Mouse (Mus musculus) large intestine, adult 2 months (tissue): ENCODE data around the gene Aplp2. TPM values are rescaled to one million over a fixed set of nuclear protein-coding genes. Genes with fewer than 3 reads are reported as not detected.

Experiments used
- DNase-seq: peaks from one replicate; pipeline ENCODE4 v3.0.0-alpha.2; 2012; ENCODE audit warnings: low read depth, low spot score
- WGBS: fragments of 180-500 bp; shearing (Covaris S2); methylation state at CpG from one replicate; pipeline ENCODE4 v1.1.7; 2018; 5-methylcytosine and 5-hydroxymethylcytosine counted together
- polyA plus RNA-seq: library from polyadenylated mRNA; depleted of rRNA; stranded (reverse); fragments of >200 nt; gene quantifications from 2 replicates; pipeline ENCODE4 v1.2.3, GENCODE M21; 2012; rRNA removed

Aplp2 gene
- 126 and 178 TPM in 2 replicates for polyA plus RNA-seq

DNA sequence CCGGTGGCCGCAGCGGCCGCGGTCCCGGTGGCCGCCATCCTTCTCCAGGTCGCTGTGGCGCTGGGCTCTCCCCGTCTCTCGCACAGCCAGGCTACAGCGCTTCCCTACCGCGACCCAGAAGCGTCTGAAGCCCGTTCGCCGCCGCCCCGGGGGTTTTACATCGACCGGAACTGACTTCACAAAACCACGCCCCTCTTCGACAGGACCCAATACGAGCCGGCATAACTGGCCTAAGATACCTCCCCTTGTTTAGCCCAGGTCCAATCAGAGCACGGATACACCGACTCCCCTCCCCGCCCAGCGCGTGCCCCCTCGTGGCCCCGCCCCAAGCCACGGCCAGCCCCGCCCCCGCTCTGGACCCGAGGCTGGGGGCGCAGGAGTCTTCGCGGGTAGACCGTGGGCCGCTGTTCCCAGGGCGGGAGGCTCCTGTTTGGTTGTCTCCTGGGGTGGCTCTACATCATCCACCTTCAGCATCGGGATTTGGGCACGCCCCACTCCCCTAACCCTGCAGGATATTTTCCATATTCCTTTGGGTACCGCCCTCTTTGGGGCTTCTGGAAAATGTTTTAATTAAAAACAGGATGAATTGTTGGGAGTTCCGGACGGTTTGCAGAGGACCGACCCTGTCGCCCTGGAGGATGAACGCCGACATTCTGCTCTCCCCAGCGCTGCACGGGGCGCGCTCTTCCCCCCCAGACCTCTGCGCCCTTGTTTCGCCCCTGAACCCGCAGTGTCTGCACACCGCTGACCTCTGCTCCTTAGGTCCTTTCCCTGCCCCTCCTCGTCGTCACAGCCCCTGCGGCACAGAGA lies at the start of gene Aplp2:
Aplp2 (minus strand) TSS at position 126 of the 810 bp plus-strand sequence.
- DNase-seq: peak; percentile 97
- under 1% methylated on average over 63 of the region's 63 CpGs for WGBS

DNA sequence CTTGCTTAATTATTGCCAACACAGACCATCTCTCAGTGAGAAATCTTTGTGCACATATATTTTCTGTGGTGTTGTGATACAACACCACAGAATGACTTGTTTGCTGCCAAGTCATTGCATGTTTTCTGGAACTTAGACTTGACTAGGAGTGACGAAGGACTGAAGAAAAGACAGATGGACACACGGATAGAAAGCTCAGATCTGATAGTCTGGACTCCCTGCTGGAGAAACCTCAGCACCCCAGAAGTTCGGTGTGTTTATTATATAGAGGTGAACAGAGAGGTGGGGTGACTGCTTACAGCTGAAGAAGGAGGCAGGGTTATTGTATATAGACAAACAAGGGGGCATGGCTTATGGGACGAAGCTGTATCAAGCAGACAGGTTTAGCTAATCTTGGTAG lies 48.6 kb upstream of the Aplp2 start:
- DNase-seq: no peak
- 78% methylated on average over 4 of the region's 4 CpGs for WGBS

DNA sequence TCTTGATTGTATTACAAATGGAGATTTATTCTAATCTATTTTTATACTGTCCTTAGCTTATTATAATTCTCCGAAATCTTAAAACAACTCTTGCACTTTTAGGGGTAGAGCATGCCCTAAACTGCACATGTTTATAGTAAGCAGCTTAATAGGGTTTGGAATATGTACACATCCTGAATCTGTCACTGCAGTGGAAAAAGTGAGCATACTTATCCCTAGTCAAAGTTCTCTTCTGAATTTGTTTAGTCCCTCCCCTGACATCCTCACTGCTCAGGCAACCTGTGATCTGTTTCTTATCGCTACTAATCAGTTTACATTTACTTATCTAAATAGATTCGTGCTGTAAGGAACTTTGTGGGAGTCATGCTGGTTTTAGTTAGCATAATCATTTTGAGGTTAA lies 46.6 kb upstream of the Aplp2 start:
- 51% methylated on average over 3 of the region's 3 CpGs for WGBS
- DNase-seq: no peak

DNA sequence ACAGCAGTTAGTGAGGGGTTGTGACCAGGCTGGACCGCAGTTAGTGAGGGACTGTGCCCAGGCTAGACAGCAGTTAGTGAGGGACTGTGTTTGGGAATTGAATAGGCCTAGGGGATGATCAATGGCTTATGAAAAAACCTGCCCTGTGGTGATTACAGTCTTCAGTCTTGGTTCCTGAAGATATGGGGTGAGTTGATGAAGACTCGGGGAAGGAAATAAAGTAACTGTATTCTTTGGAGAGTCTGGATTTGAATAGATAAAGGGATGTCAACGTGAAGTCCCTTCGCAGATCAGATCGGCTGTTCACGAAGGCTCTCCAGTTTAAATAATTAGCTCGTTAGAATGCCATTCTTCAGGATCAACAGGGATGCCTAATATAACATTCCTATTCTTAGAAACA lies 44.3 kb upstream of the Aplp2 start:
- DNase-seq: no peak
- 94% methylated on average over 7 of the region's 7 CpGs for WGBS

DNA sequence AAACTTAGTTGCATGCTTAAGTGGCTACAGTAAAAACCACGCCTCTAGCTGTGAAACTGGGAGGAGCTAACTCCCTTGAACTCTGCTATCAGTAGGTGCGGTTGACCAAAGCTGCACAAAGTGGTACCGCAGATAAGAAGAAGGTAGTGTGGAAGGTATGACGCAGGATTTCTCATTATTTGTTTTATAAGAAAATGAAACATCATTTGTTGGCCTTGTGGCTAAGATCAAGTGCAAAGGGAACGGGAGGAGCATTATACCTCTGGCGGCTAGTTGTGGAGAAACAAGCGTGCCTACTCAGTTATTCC lies 43.0 kb upstream of the Aplp2 start:
- WGBS: 41% methylated on average over 7 of the region's 7 CpGs
- DNase-seq: no peak

DNA sequence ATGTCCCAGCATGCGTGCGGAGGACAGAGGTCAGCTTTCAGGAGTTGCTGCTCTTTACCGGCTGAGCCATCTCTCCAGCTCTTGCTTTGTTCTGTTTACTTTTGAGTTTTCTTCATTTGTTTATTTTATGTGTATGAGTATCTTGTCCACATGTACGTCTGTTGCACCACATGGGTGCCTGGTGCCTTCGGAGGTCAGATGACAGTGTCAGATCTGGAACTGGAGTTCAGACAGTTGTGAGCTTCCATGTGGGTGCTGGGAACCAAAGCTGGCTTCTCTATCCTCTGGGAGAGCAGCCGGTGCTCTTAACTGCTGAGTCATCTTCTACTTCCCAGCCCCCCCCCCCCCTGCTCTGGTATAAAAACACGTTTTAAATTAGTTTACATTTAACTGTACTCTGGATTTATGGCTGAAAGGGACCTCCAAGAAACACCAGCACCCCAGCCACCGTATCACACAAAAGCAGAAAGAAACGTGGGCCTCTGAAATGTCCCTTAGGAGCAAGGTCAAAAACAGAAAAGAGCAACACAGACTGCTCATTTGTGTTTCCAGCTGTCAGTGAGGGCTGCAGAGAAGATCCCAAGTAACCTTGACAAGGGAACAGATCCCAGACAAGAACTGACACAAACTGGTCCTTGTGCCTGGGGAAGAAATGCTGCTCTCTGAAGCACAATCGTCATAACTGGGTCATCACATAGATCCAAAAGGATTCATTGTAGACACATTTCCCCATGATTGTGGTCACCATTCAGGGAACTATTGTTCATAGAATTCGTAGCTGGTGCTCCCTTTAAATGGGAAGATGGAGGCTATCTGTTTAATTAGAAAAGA lies 42.5 kb upstream of the Aplp2 start:
- WGBS: 36% methylated on average over 11 of the region's 11 CpGs
- no peak for DNase-seq

DNA sequence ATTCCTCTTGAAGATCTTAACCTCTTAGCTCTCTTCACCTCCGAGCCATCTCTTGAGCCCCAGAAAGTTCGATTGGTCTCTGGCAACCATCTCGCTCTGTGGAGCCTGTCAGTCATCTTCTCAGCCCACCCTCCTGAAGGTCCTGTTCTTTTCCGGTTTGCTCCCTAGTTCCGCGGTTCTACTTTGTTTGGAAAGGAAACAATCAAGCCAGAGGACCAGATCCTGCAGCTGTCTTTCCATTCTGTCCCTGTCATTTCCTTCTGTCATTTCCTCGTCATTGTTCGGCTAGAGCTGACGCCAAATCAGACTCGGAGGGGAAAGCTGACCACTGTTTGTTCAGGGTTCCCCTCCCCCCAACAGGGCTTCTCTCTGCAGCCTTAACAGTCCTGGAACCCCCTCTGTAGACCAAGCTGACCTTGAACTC lies 41.7 kb upstream of the Aplp2 start:
- WGBS: 26% methylated on average over 10 of the region's 10 CpGs
- DNase-seq: no peak

DNA sequence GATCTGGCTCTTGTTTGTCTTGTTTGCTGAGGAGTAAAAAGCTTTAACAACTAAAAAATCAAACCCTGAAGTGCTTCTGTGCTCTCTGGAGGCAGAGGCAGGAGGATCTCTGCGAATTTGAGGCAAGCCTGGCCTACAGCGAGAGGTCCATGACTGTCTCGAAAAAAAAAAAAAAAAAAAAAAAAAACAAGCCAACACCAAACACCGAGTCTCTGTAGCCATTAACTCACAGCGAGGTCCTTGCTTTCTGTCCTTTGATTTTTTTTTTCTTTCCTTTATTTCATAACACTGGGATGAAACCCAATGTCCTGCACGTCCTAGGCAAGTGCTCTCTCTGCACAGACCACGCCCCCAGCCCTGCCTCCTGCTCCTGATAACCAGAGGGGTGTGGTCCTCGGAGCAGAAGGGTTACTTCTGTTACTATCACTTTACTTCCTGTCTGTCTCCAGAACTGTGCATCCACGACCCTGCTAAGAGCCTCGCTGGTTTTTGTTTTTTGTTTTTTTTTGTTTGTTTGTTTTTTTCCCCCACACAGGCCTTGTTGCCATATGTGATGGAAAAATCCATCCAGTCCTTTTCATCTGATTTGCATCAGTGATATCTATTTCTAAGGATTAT lies 40.7 kb upstream of the Aplp2 start:
- DNase-seq: no peak
- 45% methylated on average over 10 of the region's 10 CpGs for WGBS

DNA sequence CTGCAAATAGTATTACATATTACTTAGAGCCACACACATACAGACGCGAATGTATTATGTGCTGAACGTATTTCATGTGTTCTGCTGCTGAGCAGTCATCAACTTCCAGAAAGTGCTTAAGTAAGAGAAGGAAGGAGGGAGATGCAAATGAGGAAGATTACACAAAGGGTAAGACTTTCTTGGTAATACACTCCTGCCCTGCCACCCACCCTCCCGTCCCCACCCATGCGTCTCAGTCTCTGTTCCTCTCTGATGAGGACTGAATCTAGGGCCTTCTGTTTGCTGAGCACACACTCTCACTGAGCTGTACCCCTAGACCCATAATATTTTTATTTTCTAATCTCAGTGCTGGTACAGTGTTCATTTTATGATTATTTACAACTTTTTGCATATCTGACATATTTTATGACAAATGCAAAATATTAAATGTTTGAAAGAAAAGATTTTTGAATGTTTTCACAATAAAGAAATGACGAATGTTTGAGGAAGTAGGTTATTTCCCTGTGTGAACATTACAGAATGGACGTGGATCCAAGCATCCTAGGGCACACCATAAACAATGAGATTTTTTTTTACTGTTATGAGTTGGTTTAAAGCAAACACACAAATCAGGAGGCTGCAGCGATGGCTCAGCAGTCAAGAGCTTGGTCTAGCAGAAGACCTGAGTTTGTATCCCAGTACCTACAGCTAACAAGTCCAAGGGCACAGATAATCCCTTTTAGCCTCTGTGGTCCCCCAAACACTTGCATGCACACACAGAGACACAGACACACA lies 36.0 kb upstream of the Aplp2 start:
- DNase-seq: no peak
- 53% methylated on average over 8 of the region's 8 CpGs for WGBS

DNA sequence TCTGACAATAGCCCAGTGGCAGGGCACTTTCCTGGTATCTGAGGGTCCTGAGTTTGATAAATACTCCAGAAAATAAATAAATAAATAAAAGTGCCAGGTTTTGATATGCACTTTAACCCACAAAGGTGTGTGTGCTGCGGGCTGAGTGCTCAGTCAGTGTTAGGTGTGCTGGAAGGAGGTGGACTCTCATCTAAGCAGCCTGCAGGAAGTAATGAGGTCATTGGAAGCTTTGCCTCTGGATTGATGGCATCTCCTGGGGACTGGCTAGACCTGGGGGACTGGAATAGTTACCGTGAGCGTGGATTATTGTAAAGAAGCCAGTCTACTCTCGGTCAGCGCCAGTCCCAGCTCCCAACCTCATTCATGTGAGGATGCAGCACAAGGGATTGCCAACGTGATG lies 34.8 kb upstream of the Aplp2 start:
- no peak for DNase-seq
- WGBS: 46% methylated on average over 6 of the region's 6 CpGs

DNA sequence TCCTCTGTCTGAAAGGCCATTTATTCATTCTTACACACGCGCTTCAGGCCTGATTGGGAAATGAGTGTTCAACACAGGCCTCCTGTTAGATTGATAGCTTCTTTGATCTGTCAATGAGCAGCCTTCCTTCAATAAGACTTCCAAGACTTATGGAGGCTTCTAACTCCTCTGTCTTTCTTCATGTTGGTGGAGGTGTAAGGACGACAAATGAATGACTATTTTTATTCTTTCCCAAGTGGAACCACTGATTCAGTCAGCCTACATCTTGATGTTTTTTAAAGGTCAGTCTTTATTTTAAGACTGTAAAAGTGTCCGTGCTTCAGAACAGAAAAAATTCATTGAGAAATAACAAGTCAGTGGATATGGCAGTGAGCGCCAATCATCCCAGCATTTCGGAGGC lies 33.4 kb upstream of the Aplp2 start:
- no peak for DNase-seq
- 94% methylated on average over 6 of the region's 6 CpGs for WGBS

DNA sequence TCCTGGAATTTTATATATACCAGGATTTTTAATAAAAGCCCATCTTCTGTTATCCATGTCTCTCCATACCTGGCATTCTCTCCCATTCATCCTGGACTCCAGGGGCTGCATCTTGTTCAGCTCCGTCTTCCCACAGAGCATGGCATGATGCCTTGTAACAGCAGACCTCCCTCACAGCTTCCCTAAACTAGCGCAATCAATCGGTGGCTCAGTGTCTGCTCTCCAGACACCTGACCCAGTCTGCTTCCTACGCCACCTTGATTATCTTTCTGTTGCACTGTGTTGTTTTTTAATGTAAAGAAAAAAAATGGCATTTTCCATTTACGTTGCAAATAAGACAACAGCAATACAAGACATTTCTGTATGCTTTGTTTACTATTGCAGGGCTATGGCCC lies 32.3 kb upstream of the Aplp2 start:
- DNase-seq: no peak
- 82% methylated on average over 5 of the region's 5 CpGs for WGBS

DNA sequence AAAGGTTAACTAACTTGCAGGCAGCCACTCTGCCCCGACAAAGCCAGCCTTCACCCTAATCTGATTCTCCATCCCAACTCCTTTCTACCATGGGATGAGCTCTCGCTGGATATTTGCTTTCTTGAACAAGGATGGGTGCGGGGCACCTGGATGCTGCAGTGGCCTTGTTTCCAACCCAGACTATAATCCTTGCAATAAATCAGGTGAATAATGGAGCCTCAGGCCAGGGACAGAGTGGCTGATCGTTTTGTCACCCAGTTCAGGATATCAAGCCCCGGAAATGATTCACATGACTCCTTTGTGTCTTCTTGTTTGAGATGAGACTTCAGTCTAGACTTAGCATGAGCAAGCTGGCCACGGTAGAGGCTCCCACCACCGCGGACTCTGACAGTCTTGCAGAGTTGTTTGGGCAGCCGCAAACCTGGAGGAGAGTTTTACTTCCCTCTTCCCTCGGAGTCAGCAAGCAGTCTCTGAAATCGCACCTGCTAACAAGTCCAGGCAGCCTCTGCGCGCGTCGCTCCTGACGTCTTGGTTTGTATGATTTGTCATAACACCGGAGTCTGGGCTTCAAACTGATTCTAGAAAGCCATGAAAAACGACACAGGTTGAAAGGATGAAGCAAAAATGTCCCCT lies 31.8 kb upstream of the Aplp2 start:
- WGBS: 42% methylated on average over 18 of the region's 18 CpGs
- no peak for DNase-seq

DNA sequence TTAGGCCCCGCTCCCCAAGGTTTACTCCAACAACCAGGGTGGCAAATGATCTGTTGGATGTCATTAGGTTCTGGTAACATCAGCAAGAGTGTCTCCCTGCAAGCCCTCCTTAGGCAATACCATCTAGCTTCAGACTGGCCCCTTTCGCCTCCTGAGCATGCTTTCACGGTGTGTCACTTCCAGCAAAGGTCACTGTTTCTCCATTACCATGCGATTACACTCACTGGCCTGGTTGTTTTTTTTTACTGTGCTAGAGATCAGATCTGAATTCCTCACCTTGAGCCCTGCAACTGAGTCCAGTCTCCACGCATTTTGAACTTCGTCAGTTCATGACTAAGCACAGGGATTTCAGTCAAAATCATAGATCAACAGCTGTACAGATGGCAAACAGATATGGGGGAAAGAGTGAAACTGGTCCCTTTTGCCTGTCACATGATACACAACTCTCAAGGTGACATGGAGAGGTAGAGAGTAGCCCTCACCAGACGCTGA lies 29.6 kb upstream of the Aplp2 start:
- DNase-seq: no peak
- 88% methylated on average over 7 of the region's 7 CpGs for WGBS

DNA sequence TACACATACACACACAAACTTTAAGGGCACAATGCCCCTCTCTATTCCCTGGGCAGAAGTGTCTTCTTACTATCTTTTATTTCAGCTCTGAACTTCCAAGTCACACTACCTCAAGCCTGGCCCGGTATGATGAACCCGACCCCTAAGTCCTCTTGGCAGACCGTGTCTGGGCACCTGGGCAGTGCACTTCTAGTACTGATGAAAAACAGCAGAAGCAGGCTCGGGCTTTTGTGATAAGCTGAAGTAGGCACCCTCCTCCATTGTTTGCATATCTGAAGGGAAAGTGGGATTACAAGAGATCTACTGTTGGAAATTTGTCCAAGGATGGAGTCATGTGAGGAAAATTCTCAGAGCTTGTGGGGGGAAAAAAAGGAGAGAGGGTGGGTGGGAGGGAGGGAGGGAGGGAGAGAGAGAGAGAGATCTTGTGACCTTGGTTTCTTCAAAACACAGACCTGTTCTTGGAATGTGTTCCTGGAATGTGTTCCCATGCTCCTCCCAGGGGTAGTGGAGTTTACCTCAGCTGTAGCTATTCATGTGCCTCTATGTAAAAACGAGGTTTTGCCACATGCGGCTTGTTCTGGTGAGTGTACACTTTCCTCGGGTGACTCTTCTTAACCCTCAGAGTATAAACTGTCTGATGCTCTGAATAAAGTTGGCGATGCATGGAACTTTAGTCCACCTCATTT lies 29.1 kb upstream of the Aplp2 start:
- WGBS: 83% methylated on average over 8 of the region's 8 CpGs
- DNase-seq: no peak

DNA sequence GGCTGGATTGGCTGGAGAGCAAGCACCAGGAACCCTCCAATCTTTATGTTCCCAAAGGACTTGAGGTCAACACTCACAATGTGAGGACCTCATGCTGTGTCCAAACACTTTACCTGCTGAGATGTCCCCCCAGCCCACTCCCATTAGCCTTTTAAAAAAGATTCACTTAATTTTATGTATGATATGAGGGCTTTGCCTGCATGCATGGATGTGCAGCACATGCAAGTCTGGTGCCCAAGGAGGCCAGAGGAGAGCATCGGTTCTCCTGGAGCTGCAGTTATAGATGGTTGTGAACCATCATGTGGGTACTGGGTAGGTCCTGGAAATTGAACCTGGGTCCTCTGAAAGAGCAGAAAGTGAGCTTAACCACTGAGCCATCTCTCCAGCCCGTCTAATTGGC lies 27.9 kb upstream of the Aplp2 start:
- no peak for DNase-seq
- WGBS: 94% methylated on average over 2 of the region's 2 CpGs

DNA sequence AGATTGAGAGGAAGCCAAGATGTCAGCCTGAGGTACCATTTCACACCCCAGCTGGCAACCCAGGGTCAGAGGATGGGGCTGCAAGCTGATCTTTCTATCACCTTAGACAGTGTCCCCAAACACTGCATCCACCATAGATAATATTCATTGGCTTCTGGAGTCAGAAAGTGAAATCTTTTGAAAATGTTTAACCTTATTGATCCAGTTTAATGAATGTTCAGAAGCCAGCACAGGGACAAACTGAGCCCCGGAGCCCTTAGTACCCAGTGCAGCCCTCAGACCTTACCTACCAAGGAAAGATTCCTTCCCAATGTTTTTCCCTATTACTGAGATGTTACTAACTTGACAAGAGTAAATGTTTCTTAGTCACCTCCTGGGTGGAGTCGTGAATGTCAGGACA lies 26.9 kb upstream of the Aplp2 start:
- DNase-seq: no peak
- WGBS: 73% methylated on average over 2 of the region's 2 CpGs

DNA sequence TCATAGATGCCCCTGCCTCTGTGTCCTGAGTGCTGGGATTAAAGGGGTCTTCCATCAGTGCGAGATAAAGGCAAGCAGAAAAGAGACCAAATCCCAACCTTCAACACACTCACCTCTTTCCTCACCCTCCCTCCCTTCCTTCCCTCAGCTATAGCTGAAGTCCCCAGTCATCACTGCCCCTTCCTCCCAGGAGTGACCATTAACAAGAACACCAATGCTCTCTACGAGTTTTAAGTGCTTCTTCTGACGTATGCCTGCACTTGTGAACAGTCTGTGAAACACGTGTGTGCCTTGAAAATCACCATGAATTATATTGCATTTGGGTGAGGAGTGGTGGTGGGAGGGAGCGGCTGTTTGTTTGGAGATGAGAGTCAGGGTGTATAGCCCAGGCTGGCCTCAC lies 24.5 kb upstream of the Aplp2 start:
- DNase-seq: no peak
- WGBS: 64% methylated on average over 5 of the region's 5 CpGs

DNA sequence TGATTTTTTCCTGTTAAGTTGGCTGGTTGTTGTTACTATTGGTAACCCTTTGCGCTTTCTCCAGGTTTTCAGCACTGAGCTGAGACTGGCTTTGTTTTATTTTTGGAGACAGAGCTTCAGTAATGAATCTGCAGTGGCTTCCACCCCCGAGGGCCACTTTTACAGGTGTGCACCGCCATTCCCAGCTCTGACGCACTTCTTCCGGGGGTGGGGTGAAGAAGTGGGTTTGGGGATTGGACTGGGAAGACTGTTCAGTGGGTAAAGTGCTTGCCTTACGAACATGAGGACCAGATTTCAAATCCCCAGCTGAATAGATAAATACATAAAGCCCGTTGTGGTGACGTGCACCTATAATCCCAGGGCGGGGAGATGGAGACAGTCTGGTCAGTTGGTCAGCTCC lies 23.9 kb upstream of the Aplp2 start:
- WGBS: 54% methylated on average over 9 of the region's 9 CpGs
- DNase-seq: no peak
